Mouse (Mus musculus) bone marrow, adult 2 months (tissue): ENCODE data around the gene Aldh1l1. TPM values are rescaled to one million over a fixed set of nuclear protein-coding genes. Genes with fewer than 3 reads are reported as not detected.

Experiments used
- H3K27ac ChIP-seq: fragments of 200-500 bp; 2 replicates; pipeline ENCODE4 v1.5.1; 2012; ENCODE audit warnings: low read depth, mild to moderate bottlenecking, control low read depth, inconsistent platforms, low read length; ENCODE audit not compliant: control insufficient read depth, poor library complexity, insufficient read depth
- H3K4me1 ChIP-seq: fragments of 200-500 bp; 2 replicates; pipeline ENCODE4 v1.6.1; 2011; ENCODE audit warnings: low read length; ENCODE audit not compliant: control insufficient read depth, insufficient read depth
- H3K4me3 ChIP-seq: fragments of 200-500 bp; replicated peaks from 2 replicates; pipeline ENCODE3; 2011; ENCODE audit warnings: mild to moderate bottlenecking, low read depth, low read length, control low read depth; ENCODE audit not compliant: control insufficient read depth
- CTCF ChIP-seq: fragments of 200-500 bp; IDR thresholded peaks from 2 replicates; pipeline ENCODE4 v1.5.1; 2011; ENCODE audit warnings: low read length, control low read depth; ENCODE audit not compliant: control insufficient read depth, insufficient read depth
- POLR2A ChIP-seq: fragments of 200-500 bp; IDR thresholded peaks from 2 replicates; pipeline ENCODE4 v1.6.1; 2011; ENCODE audit warnings: low read depth, mild to moderate bottlenecking, control low read depth, low read length, borderline replicate concordance; ENCODE audit not compliant: control insufficient read depth
- WGBS: fragments of 180-500 bp; shearing (Covaris S2); methylation state at CpG from one replicate; pipeline ENCODE4 v1.1.7; 2018; 5-methylcytosine and 5-hydroxymethylcytosine counted together
- polyA plus RNA-seq: library from polyadenylated mRNA; stranded (reverse); fragments of >200 nt; gene quantifications from 2 replicates; pipeline ENCODE4 v1.2.4, GENCODE M21; 2011; ENCODE audit warnings: low replicate concordance; ENCODE audit not compliant: missing spikeins, insufficient read depth, insufficient read length

Aldh1l1 gene
- polyA plus RNA-seq, 1 experiment = 4.5 TPM

GRCm38 (mm10) chr6:90553682-90554081 is 67.5 kb downstream of the Aldh1l1 start:
- WGBS = 82% methylated on average over 5 of the region's 5 CpGs
- TF ChIP-seq CTCF (no peak), POLR2A (no peak)
- Histone ChIP-seq H3K4me3 (no peak overlapping the region), H3K4me1 (no peaks in the 10 kb centered on the region), H3K27ac (no peak overlapping the region)

GRCm38 (mm10) chr6:90556534-90557058 is 70.4 kb downstream of the Aldh1l1 start:
- TF ChIP-seq POLR2A = no peak
- TF ChIP-seq CTCF = no peak
- Histone ChIP-seq H3K27ac (no peak overlapping the region), H3K4me1 (no peaks in the 10 kb centered on the region), H3K4me3 (no peak overlapping the region)
- WGBS = 50% methylated on average over 2 of the region's 2 CpGs

GRCm38 (mm10) chr6:90557077-90557476 is 70.8 kb downstream of the Aldh1l1 start:
- no peak overlapping the region for H3K27ac ChIP-seq
- 84% methylated on average over 7 of the region's 7 CpGs for WGBS
- no peak overlapping the region for H3K4me3 ChIP-seq
- no peaks in the 10 kb centered on the region for H3K4me1 ChIP-seq
- TF ChIP-seq POLR2A (no peak), CTCF (no peak)

- 80% methylated on average over 6 of the region's 6 CpGs for WGBS
- no peak overlapping the region for H3K4me3 ChIP-seq
- TF ChIP-seq CTCF = no peak
- no peak for TF ChIP-seq POLR2A
- H3K27ac ChIP-seq = no peak overlapping the region
- no peaks in the 10 kb centered on the region for H3K4me1 ChIP-seq
Measured at GRCm38 (mm10) chr6:90557829-90558693, 71.8 kb downstream of the Aldh1l1 start.

GRCm38 (mm10) chr6:90560390-90561058 is 74.3 kb downstream of the Aldh1l1 start:
- WGBS = 22% methylated on average over 3 of the region's 3 CpGs
- Histone ChIP-seq H3K4me1 (no peaks in the 10 kb centered on the region), H3K27ac (no peak overlapping the region), H3K4me3 (no peak overlapping the region)
- no peak for TF ChIP-seq POLR2A
- TF ChIP-seq CTCF = no peak

GRCm38 (mm10) chr6:90561234-90561781 is 75.1 kb downstream of the Aldh1l1 start:
- WGBS = 67% methylated on average over 2 of the region's 2 CpGs
- H3K4me1 ChIP-seq = no peaks in the 10 kb centered on the region
- TF ChIP-seq CTCF (no peak), POLR2A (no peak)

GRCm38 (mm10) chr6:90564240-90564639 is 78.0 kb downstream of the Aldh1l1 start:
- H3K27ac ChIP-seq = no peak overlapping the region
- H3K4me1 ChIP-seq = no peaks in the 10 kb centered on the region
- 80% methylated on average over 9 of the region's 9 CpGs for WGBS
- no peak overlapping the region for H3K4me3 ChIP-seq
- TF ChIP-seq POLR2A = no peak
- TF ChIP-seq CTCF = no peak

More at GRCm38 (mm10) chr6:90561234-90561781, 75.1 kb downstream of the Aldh1l1 start:
- no peak overlapping the region for H3K27ac ChIP-seq
- no peak overlapping the region for H3K4me3 ChIP-seq

- 77% methylated on average over 13 of the region's 13 CpGs for WGBS
- no peak overlapping the region for H3K4me3 ChIP-seq
Measured at GRCm38 (mm10) chr6:90565357-90566215, 79.4 kb downstream of the Aldh1l1 start.

More at GRCm38 (mm10) chr6:90565357-90566215, 79.4 kb downstream of the Aldh1l1 start:
- Histone ChIP-seq H3K27ac (no peak overlapping the region), H3K4me1 (no peaks in the 10 kb centered on the region)
- TF ChIP-seq CTCF = no peak
- no peak for TF ChIP-seq POLR2A
